Mouse (Mus musculus): ENCODE data around the gene Ccdc22. TPM values are rescaled to one million over a fixed set of nuclear protein-coding genes. Genes with fewer than 3 reads are reported as not detected.

The Ccdc22 gene
- 33.5 and 34.4 TPM in 2 replicates for polyA plus RNA-seq (2016; fragmentation: Nextera tagmentation; extraction: Ambion mirVana)

GRCm38 (mm10) chrX:7604879-7605574 is at the start of gene Ccdc22:
Ccdc22 (minus strand) TSS chrX:7605517.
- H3K27me3 ChIP-seq (ENCODE audit: insufficient read depth, poor library complexity, severe bottlenecking): peaks cover 12% of the 10 kb centered on the region
- 0 out of 2 replicates have a peak, but pooled peaks cover 10% of the 10 kb centered on the region for H3K36me3 ChIP-seq
- peak within 1 kb of the TSS; percentile 75 for H3K27ac ChIP-seq
- 0 out of 2 replicates have a peak, but pooled peaks cover 3% of the 10 kb centered on the region for H3K9me3 ChIP-seq
- H3K4me3 ChIP-seq: peak within 1 kb of the TSS; percentile 54
- DNase-seq (ENCODE audit: low spot score): peak; percentile 76
- WGBS: 21% methylated on average over 28 of the region's 28 CpGs
- H3K4me1 ChIP-seq (replicated peaks): peaks cover 8% of the 10 kb centered on the region

- no peaks in the 10 kb centered on the region for H3K27me3 ChIP-seq (ENCODE audit: insufficient read depth, poor library complexity, severe bottlenecking)
- 19% methylated on average over 25 of the region's 25 CpGs for WGBS
- peak overlapping the region; percentile 54 for H3K4me3 ChIP-seq
- peak overlapping the region; percentile 88 for H3K27ac ChIP-seq
- peak; percentile 79 for DNase-seq (ENCODE audit: low spot score)
- H3K4me1 ChIP-seq (replicated peaks): 0 out of 2 replicates have a peak, but pooled peaks cover 2% of the 10 kb centered on the region
- H3K36me3 ChIP-seq: no peaks in the 10 kb centered on the region
- H3K9me3 ChIP-seq: peaks cover 7% of the 10 kb centered on the region; the same call in 1 of the 2 replicates
These were observed 43.5 kb upstream of the Ccdc22 start for GRCm38 (mm10) chrX:7648671-7649304.

GRCm38 (mm10) chrX:7645349-7645748 is 40.0 kb upstream of the Ccdc22 start:
- Histone ChIP-seq H3K4me1 (replicated peaks) (0 out of 2 replicates have a peak, but pooled peaks cover 6% of the 10 kb centered on the region), H3K27me3 (ENCODE audit: insufficient read depth, poor library complexity, severe bottlenecking) (peaks cover 4% of the 10 kb centered on the region; the same call in 1 of the 2 replicates), H3K36me3 (no peaks in the 10 kb centered on the region), H3K27ac (no peak overlapping the region), H3K9me3 (peaks cover 7% of the 10 kb centered on the region; the same call in 1 of the 2 replicates), H3K4me3 (no peak overlapping the region)
- 7% methylated on average over 5 of the region's 5 CpGs for WGBS
- DNase-seq (ENCODE audit: low spot score): peak; percentile 74

- Histone ChIP-seq H3K27ac (no peak overlapping the region), H3K27me3 (ENCODE audit: insufficient read depth, poor library complexity, severe bottlenecking) (peaks cover 14% of the 10 kb centered on the region; the same call in 1 of the 2 replicates), H3K4me3 (no peak overlapping the region), H3K4me1 (replicated peaks) (peaks cover 17% of the 10 kb centered on the region), H3K36me3 (no peaks in the 10 kb centered on the region), H3K9me3 (0 out of 2 replicates have a peak, but pooled peaks cover 7% of the 10 kb centered on the region)
- DNase-seq (ENCODE audit: low spot score): no peak
- 31% methylated on average over 12 of the region's 12 CpGs for WGBS
These were observed 35.5 kb upstream of the Ccdc22 start for GRCm38 (mm10) chrX:7640785-7641184.

GRCm38 (mm10) chrX:7639536-7640325 is 34.4 kb upstream of the Ccdc22 start:
- peak overlapping the region; percentile 58 for H3K4me3 ChIP-seq
- peaks cover 17% of the 10 kb centered on the region for H3K4me1 ChIP-seq (replicated peaks)
- 0 out of 2 replicates have a peak, but pooled peaks cover 7% of the 10 kb centered on the region for H3K9me3 ChIP-seq
- 28% methylated on average over 13 of the region's 13 CpGs for WGBS
- H3K27ac ChIP-seq: peak overlapping the region; percentile 53
- no peak for DNase-seq (ENCODE audit: low spot score)
- H3K27me3 ChIP-seq (ENCODE audit: insufficient read depth, poor library complexity, severe bottlenecking): peaks cover 14% of the 10 kb centered on the region; the same call in 1 of the 2 replicates
- no peaks in the 10 kb centered on the region for H3K36me3 ChIP-seq

- Histone ChIP-seq H3K36me3 (no peaks in the 10 kb centered on the region), H3K9me3 (0 out of 2 replicates have a peak, but pooled peaks cover 3% of the 10 kb centered on the region), H3K4me1 (replicated peaks) (peaks cover 17% of the 10 kb centered on the region), H3K27ac (peak within 1 kb of the TSS; percentile 79), H3K4me3 (peak within 1 kb of the TSS; percentile 58), H3K27me3 (ENCODE audit: insufficient read depth, poor library complexity, severe bottlenecking) (peaks cover 14% of the 10 kb centered on the region; the same call in 1 of the 2 replicates)
- WGBS: 10% methylated on average over 42 of the region's 42 CpGs
- DNase-seq (ENCODE audit: low spot score): peak; percentile 89
These were observed 33.2 kb upstream of the Ccdc22 start, which contains the start of gene Syp for GRCm38 (mm10) chrX:7638401-7639091. Syp (plus strand) TSS chrX:7638471.

- H3K27me3 ChIP-seq (ENCODE audit: insufficient read depth, poor library complexity, severe bottlenecking): peaks cover 10% of the 10 kb centered on the region; the same call in 1 of the 2 replicates
- WGBS: 82% methylated on average over 3 of the region's 3 CpGs
- no peak overlapping the region for H3K27ac ChIP-seq
- no peaks in the 10 kb centered on the region for H3K36me3 ChIP-seq
- no peak overlapping the region for H3K4me3 ChIP-seq
- H3K9me3 ChIP-seq: 0 out of 2 replicates have a peak, but pooled peaks cover 5% of the 10 kb centered on the region
- H3K4me1 ChIP-seq (replicated peaks): peaks cover 13% of the 10 kb centered on the region
- DNase-seq (ENCODE audit: low spot score): no peak
These were observed 29.8 kb upstream of the Ccdc22 start for GRCm38 (mm10) chrX:7635101-7635500.

- no peaks in the 10 kb centered on the region for H3K36me3 ChIP-seq
- no peak for DNase-seq (ENCODE audit: low spot score)
- no peaks in the 10 kb centered on the region for H3K4me1 ChIP-seq (replicated peaks)
- H3K27ac ChIP-seq: no peak overlapping the region
- 86% methylated on average over 6 of the region's 6 CpGs for WGBS
- no peaks in the 10 kb centered on the region for H3K27me3 ChIP-seq (ENCODE audit: insufficient read depth, poor library complexity, severe bottlenecking)
- H3K4me3 ChIP-seq: no peak overlapping the region
- H3K9me3 ChIP-seq: 0 out of 2 replicates have a peak, but pooled peaks cover 2% of the 10 kb centered on the region
These were observed 27.2 kb upstream of the Ccdc22 start for GRCm38 (mm10) chrX:7632560-7632959.

- Histone ChIP-seq H3K36me3 (no peaks in the 10 kb centered on the region), H3K9me3 (0 out of 2 replicates have a peak, but pooled peaks cover 3% of the 10 kb centered on the region), H3K4me3 (no peak overlapping the region), H3K27ac (no peak overlapping the region), H3K4me1 (replicated peaks) (no peaks in the 10 kb centered on the region), H3K27me3 (ENCODE audit: insufficient read depth, poor library complexity, severe bottlenecking) (no peaks in the 10 kb centered on the region)
- DNase-seq (ENCODE audit: low spot score): no peak
- 85% methylated on average over 12 of the region's 12 CpGs for WGBS
These were observed 12.7 kb upstream of the Ccdc22 start for GRCm38 (mm10) chrX:7617889-7618551.

GRCm38 (mm10) chrX:7610536-7611258 is 5.4 kb upstream of the Ccdc22 start:
- 22% methylated on average over 26 of the region's 26 CpGs for WGBS
- H3K4me1 ChIP-seq (replicated peaks): peaks cover 9% of the 10 kb centered on the region; the same call in 1 of the 2 replicates

GRCm38 (mm10) chrX:7610035-7610434 is 4.7 kb upstream of the Ccdc22 start:
- H3K4me1 ChIP-seq (replicated peaks): peaks cover 9% of the 10 kb centered on the region; the same call in 1 of the 2 replicates
- DNase-seq (ENCODE audit: low spot score): no peak
- H3K4me3 ChIP-seq: peak overlapping the region; percentile 49
- H3K27me3 ChIP-seq (ENCODE audit: insufficient read depth, poor library complexity, severe bottlenecking): peaks cover 17% of the 10 kb centered on the region
- H3K36me3 ChIP-seq: no peaks in the 10 kb centered on the region
- no peak overlapping the region for H3K27ac ChIP-seq
- WGBS: 28% methylated on average over 21 of the region's 21 CpGs
- 0 out of 2 replicates have a peak, but pooled peaks cover 3% of the 10 kb centered on the region for H3K9me3 ChIP-seq

More at GRCm38 (mm10) chrX:7610536-7611258, 5.4 kb upstream of the Ccdc22 start:
- peak; percentile 3 for DNase-seq (ENCODE audit: low spot score)
- H3K4me3 ChIP-seq: peak overlapping the region; percentile 49
- no peak overlapping the region for H3K27ac ChIP-seq
- H3K27me3 ChIP-seq (ENCODE audit: insufficient read depth, poor library complexity, severe bottlenecking): peaks cover 17% of the 10 kb centered on the region
- H3K36me3 ChIP-seq: no peaks in the 10 kb centered on the region
- 0 out of 2 replicates have a peak, but pooled peaks cover 3% of the 10 kb centered on the region for H3K9me3 ChIP-seq
